ENCODE assay signal across 7 mouse cellular contexts in the genomic region with DNA sequence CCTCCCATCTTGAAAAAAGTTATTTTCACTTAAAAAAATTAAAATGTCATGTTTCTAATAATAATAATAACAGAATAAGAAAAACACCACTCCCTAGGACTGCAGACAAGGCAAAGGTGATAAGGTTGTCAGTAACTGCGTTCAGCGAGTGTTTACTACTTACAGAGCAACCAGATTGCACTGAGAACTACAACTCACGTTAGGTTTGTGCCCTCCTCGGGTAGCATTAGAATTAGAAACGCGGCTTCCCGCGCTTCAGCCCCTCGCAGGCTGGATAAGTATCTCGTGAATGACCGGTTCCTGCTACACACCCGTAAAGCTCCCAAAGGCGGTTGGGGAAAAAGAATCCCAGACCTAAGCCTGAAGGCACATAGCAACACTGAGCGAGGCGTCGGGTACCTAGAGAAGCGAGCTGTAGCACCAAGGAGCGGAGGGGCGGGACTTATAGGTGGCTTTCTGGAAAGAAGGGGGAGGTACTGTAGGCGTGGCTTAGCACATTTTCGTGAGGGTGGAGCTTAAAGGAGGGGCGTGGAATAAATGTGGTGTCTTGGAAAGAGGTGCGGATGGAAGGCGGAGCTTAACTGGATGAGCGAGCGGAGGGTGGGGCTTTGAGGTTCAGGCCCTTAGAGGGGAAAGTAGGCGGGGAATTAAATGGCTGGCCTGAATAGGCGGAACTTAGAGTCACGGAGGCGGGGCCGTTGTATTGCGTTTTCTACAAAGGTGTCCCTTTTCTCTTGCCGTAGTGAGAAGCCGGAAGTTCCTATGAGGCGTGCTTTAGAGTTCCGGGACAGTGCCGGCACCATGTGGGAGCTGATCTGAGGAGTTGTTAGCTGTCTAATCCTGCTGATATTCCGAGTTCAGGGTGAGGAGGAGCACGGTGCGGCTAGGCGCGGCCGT. TPM values are rescaled to one million over a fixed set of nuclear protein-coding genes. Genes with fewer than 3 reads are reported as not detected.
DNase-seq lines count a peak whose midpoint lies in the region; ATAC-seq lines count a peak whose summit lies in the region.

Gene Heatr1 (plus strand): TSS at position 419 of the 897 bp plus-strand sequence.

- 0 out of 2 replicates have a peak, but pooled peaks cover 5% of the 10 kb centered on the region for H3K36me3 ChIP-seq in embryonic facial prominence, embryonic 12.5 days
- no peaks in the 10 kb centered on the region for H3K36me3 ChIP-seq in limb, embryonic 11.5 days (ENCODE audit: control insufficient read depth, insufficient read depth, low read length)
- peaks cover 18% of the 10 kb centered on the region for H3K36me3 ChIP-seq in midbrain, embryonic 14.5 days (ENCODE audit: control insufficient read depth, insufficient read depth, low read length)

- H3K9ac ChIP-seq in embryonic facial prominence, embryonic 12.5 days: peak within 1 kb of the TSS; percentile 70
- H3K9ac ChIP-seq in limb, embryonic 11.5 days (ENCODE audit: low read length): peak within 1 kb of the TSS; percentile 56
- peak within 1 kb of the TSS; percentile 58 for H3K9ac ChIP-seq in midbrain, embryonic 14.5 days (replicated peaks; ENCODE audit: low read length)

- peak within 1 kb of the TSS; percentile 95 for H3K4me2 ChIP-seq in embryonic facial prominence, embryonic 12.5 days (replicated peaks)
- peak within 1 kb of the TSS; percentile 89 for H3K4me2 ChIP-seq in limb, embryonic 11.5 days (ENCODE audit: low read depth, severe bottlenecking)
- H3K4me2 ChIP-seq in midbrain, embryonic 14.5 days (ENCODE audit: low read length): peak within 1 kb of the TSS; percentile 96

- ATAC-seq in embryonic facial prominence, embryonic 12.5 days (ENCODE audit: insufficient number of reproducible peaks, insufficient read depth, low FRiP score, low TSS enrichment): peak; percentile 93
- peak; percentile 98 for ATAC-seq in limb, embryonic 11.5 days (ENCODE audit: insufficient number of reproducible peaks, low FRiP score, low TSS enrichment, low read depth)
- peak; percentile 96 for ATAC-seq in midbrain, embryonic 14.5 days (ENCODE audit: low FRiP score, low TSS enrichment)

- under 1% methylated on average over 43 of the region's 43 CpGs for WGBS in embryonic facial prominence, embryonic 12.5 days
- WGBS in limb, embryonic 11.5 days: under 1% methylated on average over 43 of the region's 43 CpGs
- WGBS in midbrain, embryonic 14.5 days: under 1% methylated on average over 43 of the region's 43 CpGs

- H3K27ac ChIP-seq in embryonic facial prominence, embryonic 12.5 days: peak within 1 kb of the TSS; percentile 41; the same call in 1 of the 2 replicates
- H3K27ac ChIP-seq in limb, embryonic 11.5 days (replicated peaks; ENCODE audit: low read depth, low read length): no peak within 1 kb of the TSS
- 0 out of 2 replicates have a peak within 1 kb of the TSS, but pooled peaks have one; percentile 32 for H3K27ac ChIP-seq in midbrain, embryonic 14.5 days (replicated peaks; ENCODE audit: low read depth, low read length)

- peaks cover 6% of the 10 kb centered on the region; the same call in 1 of the 2 replicates for H3K27me3 ChIP-seq in embryonic facial prominence, embryonic 12.5 days
- H3K27me3 ChIP-seq in limb, embryonic 11.5 days (ENCODE audit: control insufficient read depth, insufficient read depth, low read length): no peaks in the 10 kb centered on the region
- no peaks in the 10 kb centered on the region for H3K27me3 ChIP-seq in midbrain, embryonic 14.5 days (ENCODE audit: control insufficient read depth, insufficient read depth, low read length)

- no peaks in the 10 kb centered on the region for H3K9me3 ChIP-seq in embryonic facial prominence, embryonic 12.5 days
- no peaks in the 10 kb centered on the region for H3K9me3 ChIP-seq in limb, embryonic 11.5 days (ENCODE audit: control insufficient read depth, low read length)
- H3K9me3 ChIP-seq in midbrain, embryonic 14.5 days (ENCODE audit: control insufficient read depth, low read length): no peaks in the 10 kb centered on the region

- H3K4me3 ChIP-seq in embryonic facial prominence, embryonic 12.5 days: peak within 1 kb of the TSS; percentile 89
- peak within 1 kb of the TSS; percentile 91 for H3K4me3 ChIP-seq in limb, embryonic 11.5 days (ENCODE audit: low read depth, low read length)
- H3K4me3 ChIP-seq in midbrain, embryonic 14.5 days (replicated peaks; ENCODE audit: low read depth, low read length): peak within 1 kb of the TSS; percentile 85

- peak; percentile 84 for DNase-seq in adrenal gland, postnatal 25 days
- DNase-seq in heart, adult 11 months: peak; percentile 100
- DNase-seq in kidney, adult 18-20 months: peak; percentile 97
- DNase-seq in limb, embryonic 11.5 days (ENCODE audit: low spot score): peak; percentile 95
- DNase-seq in midbrain, embryonic 14.5 days: peak; percentile 97
- peak; percentile 91 to 93 for DNase-seq in spleen, adult 18-20 months

- peaks cover 7% of the 10 kb centered on the region for H3K4me1 ChIP-seq in embryonic facial prominence, embryonic 12.5 days
- H3K4me1 ChIP-seq in limb, embryonic 11.5 days (ENCODE audit: control insufficient read depth, insufficient read depth, low read length): peaks cover 3% of the 10 kb centered on the region
- peaks cover 7% of the 10 kb centered on the region; the same call in 1 of the 2 replicates for H3K4me1 ChIP-seq in midbrain, embryonic 14.5 days (ENCODE audit: control insufficient read depth, insufficient read depth, low read length)

RNA-seq across cellular contexts. Expression of gene Heatr1, which starts in this region (rescaled TPM):
- total RNA-seq in adrenal gland, postnatal 25 days (2021): 30.5 and 40.0 TPM in 2 replicates
- polyA plus RNA-seq in embryonic facial prominence, embryonic 12.5 days (2016; fragmentation: Nextera tagmentation; extraction: Ambion mirVana): 28.9 and 29.3 TPM in 2 replicates
- polyA plus RNA-seq in limb, embryonic 11.5 days (2014; fragmentation: Nextera tagmentation; extraction: Ambion mirVana): 40.5 and 44.9 TPM in 2 replicates
- polyA plus RNA-seq in midbrain, embryonic 14.5 days (2014; fragmentation: Nextera tagmentation; extraction: Ambion mirVana): 16.5 and 21.1 TPM in 2 replicates
